Mouse (Mus musculus) gastrocnemius, postnatal 10 days (tissue): Measurements from ENCODE around the gene Dpysl5. TPM values are rescaled to one million over a fixed set of nuclear protein-coding genes. Genes with fewer than 3 reads are reported as not detected.
A peak's percentile ranks its signal among the peaks of the same experiment; 100 is the strongest.
"Not testable (repeated sequence)": the region's sequence is repeated elsewhere in the genome, so short reads cannot be mapped to it uniquely, and the experiment has no call there.

Experiments used
- DNase-seq: peaks from one replicate; pipeline ENCODE4 v3.0.0; 2021; ENCODE audit warnings: mixed read lengths
- long read RNA-seq, 2 experiments: library from polyadenylated mRNA; stranded (forward); transcript quantifications; one replicate each; pipeline ENCODE4 v2.0.0; 2021
- total RNA-seq, 2 experiments: library from RNA; stranded (reverse); gene quantifications; 2 replicates each; pipeline ENCODE4 v1.2.3; 2021

The Dpysl5 gene
- total RNA-seq: 1 to 10 TPM; 2.7 to 3.2 TPM
- long read RNA-seq, experiment 1, full-length matches to known transcripts: 1 of 2 reads
- long read RNA-seq, experiment 1, partial matches to known transcripts: 0 of 2 reads
- long read RNA-seq, experiment 1, other reads (novel, unspliced or antisense): 1 of 2 reads
- long read RNA-seq, experiment 2: 0 reads

DNA sequence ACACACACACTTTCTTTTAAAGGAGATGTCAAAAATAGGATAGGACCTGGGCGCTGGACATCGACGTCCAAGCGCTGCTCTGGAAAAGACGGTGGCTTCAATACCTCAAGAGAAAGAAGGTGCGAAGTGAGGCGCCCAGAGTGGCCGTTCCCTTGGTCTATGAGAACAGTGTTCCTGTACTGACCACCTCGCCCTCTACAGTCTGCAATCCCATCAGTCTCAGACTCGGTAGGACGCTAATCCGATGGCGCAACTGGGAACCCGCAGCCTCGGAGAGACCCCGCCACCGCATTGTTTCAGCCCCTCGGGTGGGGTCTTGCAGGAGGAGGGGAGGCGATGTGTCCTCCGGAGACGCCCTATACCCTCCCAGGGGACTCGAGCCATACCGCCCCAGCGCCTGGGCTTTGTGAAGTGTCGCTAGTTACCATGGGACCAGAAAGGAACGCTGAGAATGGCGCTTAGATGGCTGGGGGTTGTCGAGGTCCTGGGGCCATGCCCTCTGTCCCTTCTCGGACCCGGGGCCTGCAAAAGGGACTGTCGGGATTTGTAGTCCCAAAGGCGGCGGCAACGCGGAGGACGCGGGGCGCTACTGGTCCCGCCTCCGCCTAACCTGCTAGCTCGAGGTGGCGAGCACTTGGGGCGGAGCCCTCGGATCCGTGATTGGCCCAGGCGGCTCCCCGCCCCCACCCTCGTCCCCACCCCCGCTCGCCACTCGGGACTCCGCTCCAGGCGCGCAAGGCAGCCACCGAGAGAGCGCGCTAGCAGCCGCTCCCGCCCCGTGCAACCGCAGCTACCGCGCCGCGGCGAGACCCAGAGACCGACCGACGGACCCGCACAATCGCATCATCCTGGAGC, at the start of gene Dpysl5:
Dpysl5 (plus strand) TSS at position 418 of the 855 bp plus-strand sequence.
- DNase-seq: peak; percentile 62

DNA sequence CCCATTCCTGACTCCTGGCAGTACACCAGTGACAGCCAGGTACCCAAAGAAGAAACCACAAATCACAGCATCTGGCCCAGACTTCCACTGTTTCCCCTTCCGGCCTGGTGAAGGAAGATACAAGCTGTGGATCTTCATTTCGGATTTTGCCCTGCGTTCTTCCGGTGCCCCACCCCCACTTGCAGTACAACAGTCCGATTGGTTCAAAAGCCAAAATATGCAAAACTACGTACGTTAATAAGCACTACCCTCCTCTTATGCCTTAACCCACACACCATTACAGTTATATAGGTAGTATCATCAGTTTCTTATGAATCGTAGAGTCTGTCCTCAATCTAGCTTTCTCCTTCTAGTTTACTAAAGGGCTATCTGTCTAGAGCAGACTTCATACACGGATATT, 46.0 kb upstream of the Dpysl5 start:
- no peak for DNase-seq

DNA sequence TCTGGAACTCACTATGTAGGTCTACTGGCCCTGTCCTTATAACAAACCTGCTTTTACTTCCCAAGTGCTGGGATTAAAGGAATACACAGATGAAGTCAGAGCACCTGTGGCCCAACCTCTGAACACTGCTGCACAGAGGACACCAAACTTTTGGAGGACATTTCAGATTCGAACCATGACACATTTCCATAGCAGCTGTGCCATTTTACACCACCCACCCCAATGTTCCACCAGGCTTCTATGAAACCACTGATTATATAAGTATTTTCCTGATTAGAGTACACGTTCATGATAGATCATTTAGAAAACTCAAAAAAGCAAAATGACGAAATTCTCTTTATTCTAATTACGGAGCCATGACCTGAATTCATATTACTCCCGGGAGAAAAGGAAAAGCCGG, 45.4 kb upstream of the Dpysl5 start:
- DNase-seq: no peak

DNA sequence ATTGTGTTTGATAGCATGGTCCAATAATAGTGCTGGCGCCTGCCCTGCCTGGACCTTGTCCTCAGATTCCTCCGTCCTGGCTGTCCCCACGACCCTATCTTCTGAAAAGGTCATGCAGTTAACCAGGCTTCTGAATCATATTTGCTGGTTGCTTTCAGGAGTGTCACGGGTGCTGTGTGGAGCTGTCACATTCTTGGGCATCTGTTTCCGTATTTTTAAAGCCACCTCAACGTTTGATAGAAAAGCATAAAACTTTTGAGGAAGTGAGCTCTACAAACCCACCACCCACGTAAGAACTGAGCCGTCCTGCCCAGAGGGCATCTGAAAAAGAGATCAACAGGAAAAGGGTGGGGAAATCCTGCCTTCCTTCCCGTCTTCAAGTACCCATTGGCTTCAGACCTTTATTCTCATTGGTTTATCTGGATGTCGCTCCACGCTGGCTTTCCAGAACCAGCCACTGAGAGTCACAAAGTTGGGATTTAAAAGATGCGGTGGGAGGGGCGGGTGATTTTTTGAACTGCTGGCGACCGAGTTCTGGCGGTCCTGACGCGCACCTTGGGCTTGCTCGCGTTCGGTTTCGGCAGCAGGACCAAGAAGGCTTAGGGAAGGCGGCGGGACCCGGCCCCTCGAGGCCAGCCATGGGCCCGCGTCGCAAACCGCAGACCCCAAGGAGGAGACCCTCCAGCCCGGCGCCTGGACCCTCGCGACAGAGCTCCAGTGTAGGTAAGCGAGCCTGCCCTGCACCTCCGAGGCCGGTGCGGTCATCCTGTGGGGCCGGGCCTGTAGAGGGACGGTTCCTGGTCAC, 44.8 kb upstream of the Dpysl5 start, which contains the start of gene Cenpa:
Cenpa (plus strand) TSS at position 387 of the 805 bp plus-strand sequence.
- DNase-seq: peak; percentile 72

DNA sequence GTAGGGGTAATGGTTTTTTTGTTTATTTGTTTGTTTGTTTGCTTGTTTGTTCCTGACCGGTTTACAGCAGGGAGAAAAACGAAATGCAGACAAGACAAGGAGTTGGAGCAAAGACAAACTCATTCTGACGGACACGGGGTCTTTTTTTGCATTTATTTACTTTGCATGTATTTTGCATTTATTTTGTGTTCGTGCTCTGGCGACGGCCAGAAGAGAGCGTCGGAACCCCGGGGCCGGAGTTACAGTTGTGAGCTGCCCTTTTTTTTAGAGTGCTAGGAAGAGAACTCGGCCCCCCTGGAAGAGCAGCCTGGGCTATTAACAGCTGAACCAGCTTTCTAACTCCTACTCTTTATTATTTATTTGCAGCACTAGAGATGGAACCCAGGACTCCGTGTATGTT, 44.1 kb upstream of the Dpysl5 start:
- DNase-seq: no peak

DNA sequence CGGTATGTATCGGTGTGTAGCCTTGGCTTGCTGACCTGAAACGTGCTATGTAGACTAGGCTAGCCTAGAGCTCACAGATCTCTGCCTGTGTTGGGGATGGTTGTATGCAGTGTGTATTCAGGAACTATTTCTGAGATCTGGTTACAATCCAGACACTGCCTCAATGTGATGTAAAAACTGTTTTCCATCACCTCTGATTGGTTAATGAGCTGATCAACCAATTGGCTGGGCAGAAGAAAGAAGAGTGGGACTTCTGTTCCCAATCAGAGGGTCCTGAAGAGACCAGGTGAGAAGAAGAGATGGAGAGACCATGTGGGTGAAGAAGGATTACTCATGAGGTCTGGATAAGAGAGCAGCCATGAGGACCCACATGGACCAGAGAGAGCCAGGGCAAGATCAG, 43.7 kb upstream of the Dpysl5 start:
- DNase-seq: no peak

DNA sequence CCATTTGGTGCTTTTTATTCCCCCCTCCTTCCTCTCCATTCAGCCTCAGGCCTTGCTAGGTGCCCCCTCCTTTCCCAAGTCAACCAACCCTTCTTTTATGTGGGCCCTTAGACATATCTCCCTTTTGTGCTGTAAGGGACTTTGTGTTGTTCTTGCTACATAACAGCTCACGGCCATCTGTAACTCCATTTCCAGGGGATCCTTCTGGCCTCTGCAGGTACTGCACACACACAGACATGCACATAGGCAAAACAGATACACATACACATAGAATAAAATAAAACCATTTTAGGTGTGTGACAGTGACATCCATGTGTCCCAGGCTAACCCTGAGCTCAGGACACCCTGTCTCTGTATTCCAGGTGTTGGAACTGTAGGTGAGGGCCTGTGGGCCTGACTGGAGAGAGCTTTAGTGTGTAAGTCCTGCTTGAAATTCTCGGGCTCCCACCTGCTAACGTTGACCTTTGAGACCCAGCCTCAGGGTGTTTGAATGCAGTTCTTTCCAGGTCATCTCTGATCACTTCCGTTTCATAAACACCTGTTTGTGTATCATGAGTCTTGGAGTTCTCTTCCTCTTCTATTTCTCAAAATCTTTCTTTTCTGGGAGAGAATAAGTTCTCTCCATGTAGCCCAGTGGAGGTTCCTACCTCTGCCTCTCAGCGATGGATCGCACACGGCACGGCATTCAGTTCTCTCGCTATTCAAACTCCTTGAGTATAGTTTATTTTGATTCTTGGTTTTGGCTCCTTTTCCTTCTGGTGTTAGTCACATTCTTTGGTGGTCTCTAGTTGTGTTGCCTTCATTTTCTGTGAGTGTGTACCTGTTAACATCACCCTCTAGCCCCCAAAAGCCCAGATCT, 42.5 kb upstream of the Dpysl5 start:
- DNase-seq: no peak

DNA sequence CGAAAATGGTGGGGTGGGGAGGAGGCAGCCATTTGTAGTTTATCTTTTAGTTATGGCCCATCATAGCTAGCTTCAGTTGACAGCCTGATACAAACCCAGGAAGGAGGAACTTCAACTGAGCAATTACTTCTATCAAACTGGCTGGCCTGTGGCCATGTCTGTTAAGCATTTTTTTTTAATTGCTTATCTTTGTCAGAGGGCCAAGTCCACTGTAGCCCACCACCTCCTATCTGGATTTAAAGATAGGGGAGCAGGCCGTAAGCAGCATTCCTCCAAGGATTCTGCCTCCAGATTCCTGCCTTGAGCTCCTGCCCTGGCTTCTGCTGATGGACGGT, 41.9 kb upstream of the Dpysl5 start:
- DNase-seq: no peak

DNA sequence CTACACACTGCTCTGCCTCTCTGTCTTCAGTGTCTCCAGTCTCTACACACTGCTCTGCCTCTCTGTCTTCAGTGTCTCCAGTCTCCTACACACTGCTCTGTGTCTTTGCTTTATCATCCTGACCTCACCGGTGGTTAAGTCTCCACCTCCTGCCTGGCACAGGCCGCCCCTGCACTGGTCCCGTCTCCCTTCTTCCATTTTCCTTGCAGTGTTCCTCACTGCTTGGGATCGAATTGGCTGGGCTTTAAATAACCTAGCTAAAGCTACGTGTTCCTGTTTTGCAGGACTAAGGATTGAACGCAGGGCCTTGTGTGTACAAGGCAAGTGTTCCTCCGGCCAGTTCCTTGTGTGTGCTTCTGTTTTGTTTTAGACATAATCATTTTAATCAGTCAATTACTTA, 41.3 kb upstream of the Dpysl5 start:
- DNase-seq: no peak

DNA sequence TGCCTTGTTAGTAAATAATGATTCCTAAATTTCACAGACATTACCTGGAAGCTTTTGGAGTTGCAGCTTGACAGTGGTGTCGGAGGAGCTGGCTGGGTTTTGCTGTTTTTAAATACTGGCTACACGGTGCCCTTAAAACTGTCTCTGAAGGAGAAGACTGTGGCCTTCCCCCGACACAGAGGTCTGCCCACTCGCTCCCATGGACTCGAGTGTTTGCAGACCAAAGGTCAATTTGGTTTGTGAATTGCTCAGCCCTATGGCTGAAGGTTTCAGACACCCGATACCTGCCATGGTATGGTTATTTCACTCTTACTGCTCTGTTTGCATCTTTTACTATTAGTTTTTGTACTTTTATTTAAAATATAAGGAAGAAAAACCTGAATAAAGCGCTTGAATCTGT, 37.4 kb upstream of the Dpysl5 start:
- DNase-seq: no peak

DNA sequence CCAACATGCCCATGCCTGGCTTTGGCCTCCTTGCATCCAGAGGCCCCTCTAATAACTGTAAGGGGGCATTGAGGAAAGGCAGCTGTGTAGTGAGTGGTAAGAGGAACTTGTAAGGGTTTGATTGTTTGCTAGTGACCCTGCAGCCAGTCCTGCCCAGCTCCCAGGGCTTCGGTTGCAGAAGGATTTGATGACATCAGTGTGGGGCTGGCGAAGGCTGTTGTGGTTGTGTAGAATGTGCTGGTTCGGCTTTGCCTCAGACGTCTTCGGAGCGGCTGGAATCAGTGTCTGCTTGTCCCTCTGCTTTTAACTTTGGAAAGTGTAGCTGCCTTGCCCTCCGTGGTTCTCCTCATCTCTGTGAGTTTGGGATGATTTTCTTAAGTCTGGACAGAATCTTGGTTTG, 34.6 kb upstream of the Dpysl5 start:
- DNase-seq: no peak

DNA sequence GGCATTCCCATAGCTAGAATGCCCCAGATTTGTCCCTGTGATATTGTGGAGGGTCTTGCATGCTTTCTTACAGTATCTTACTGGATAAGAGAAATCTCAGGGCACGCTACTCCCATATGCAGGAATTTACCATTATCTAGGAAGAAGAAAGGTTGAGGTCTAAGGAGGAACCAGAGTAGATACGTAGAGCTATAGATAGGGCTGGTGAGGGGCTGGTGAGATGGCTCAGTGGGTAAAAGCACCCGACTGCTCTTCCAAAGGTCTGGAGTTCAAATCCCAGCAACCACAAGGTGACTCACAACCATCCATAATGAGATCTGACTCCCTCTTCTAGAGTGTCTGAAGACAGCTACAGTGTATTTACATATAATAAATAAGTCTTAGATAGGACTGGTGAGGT, 33.3 kb upstream of the Dpysl5 start:
- DNase-seq: not testable (repeated sequence)

DNA sequence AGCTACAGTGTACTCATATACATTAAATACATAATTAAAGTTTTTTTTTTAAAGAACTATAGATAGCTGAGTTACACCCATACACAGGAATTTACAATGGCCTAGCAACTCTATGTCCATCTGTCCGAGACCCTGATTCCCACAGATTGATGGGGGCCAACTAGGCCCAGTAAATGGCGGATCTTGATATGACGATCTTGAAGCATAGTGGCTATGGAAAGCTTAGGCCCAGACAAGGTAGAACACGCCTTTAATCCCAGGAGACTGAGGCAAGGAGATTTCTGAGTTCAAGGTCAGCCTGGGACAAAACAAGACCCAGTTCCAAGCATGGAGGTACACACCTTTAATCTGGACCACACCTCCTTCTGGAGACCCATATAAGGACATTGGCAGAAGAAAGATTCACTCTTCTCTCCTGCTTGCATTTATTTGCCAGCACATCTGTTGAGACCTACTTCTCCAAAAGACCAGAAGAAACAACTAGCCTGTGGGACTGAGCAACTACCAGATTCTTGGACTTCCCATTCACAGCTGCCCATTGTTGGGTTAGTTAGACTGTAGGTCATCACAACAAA, 32.6 kb upstream of the Dpysl5 start:
- no peak for DNase-seq

DNA sequence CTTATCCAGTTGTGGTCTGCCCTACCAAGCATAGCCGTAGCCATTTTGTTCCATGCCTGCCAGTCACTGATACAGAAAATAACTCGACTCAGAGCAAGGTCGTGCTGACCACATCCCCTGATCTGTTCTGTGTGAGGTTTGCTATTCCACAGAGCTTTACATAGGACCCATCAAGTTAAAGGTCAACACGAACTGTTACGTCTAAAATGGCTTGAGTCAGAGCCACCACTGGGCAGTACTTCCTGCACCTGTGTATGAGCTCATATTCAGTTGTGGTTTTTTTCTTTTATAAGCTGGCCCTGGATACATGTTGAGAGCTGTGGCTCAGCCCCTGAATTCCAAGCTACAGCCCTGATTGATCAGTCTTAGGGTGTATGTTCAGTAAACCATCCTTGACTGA, 31.8 kb upstream of the Dpysl5 start:
- DNase-seq: no peak

DNA sequence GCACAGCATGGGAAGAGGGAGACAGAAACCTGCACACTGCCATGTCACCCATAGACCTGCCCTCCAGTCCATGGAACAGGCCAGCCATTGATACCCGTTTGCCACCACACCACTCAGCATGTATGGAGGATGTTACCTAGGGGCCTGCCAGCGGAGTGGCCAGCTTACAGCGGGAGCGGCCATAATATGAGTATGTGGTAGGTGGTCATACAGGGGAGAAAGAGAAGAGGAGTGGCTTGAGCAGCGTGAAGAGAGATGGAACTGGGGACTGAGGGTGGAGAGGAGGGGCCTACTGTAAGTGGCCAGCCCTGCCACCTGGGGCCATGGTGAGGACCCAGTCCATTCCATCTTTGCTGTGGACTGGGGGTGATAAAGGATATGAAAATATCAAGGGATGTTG, 29.4 kb upstream of the Dpysl5 start:
- DNase-seq: no peak

DNA sequence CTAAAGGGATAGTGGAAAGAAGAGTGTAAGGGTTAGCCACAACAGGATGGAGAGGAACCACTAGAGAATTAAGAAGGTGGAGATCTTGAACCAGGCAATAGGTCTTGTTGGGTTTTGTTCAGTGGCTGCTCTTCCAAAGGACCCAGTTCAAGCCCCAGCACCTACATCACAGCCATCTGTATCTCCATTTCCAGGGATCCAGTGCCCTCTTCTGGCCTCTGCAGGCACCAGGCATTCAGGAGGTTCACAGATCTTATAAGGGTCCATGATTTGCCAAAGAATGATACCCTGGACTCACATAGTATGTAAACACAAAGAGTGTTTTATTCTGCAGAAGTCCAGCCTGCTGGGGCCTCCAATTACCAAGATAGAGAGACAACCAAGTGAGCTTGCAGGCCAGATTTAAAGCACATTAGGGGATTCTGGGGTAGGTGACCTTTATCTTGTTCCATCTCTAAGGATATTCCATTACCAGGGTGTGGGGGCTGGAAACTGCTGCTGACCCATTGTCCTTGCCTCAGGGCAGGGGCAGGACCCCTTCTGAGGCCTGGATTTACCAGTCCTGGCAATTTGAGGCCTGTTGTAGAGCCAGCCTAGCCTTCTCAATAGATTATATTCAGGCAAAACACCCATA, 28.3 kb upstream of the Dpysl5 start:
- DNase-seq: no peak

DNA sequence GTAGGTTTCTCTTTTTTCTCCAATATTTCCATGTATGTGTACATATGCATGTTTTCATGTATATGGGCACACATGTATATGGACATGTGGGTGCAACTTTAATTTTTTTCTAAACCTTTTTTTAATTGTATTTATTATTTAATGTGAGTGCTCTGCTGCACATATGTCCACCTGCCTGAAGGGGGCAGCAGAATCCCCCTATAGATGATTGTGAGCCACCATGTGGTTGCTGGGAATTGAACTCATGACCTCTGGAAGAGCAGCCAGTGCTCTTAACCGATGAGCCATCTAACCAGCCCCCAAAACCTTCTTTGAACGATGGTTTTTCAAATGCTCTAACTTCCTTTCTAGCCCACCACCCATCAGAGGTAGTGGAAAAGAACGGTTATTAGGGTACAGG, 27.4 kb upstream of the Dpysl5 start:
- DNase-seq: no peak

DNA sequence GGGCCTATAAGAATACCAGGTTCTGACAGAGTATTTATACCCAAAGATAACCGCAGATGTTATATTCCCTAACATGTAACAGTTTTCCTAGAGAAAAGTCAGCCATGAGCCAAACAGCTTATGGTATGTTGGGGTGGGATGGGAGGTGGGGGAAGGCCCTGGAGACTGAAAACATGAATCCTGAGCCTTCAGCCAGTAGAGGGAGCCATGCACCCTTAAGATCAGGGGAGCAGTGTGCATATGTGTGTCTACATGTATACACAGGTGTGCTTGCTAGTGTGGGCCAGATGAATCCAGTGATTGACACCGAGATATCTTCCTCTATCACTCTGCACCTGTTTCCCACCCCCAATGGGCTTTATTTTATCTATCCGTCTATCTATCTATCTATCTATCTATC, 24.6 kb upstream of the Dpysl5 start:
- no peak for DNase-seq

DNA sequence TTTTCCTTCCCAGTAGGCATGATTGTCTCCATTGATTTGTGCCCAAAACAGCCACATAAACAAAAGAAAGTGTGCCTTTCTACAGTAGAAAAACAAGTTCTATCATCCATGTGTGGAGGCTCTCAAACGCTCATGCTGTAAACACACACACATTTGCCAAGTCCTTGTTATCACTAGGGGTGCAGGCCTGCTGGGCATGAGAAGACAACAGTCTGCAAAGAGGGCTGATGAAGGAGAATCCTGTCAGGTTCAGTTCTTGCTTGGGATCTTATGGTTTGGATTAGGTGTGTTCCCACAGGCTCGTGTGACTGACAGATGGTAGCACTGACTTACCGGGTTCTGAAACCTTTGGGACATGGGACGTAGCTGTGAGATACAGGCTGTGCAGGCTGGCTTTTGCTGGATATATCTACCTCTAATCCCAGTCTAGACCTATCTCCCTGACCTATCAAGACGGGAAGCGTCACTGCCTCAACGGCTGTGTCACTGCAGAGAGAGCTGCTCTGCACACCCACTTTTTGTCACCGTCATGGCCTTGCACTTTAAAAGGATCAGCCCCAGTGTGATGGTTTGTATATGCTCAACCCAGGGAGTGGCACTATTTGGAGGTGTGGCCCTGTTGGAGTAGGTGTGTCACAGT, 10.9 kb upstream of the Dpysl5 start:
- DNase-seq: no peak

DNA sequence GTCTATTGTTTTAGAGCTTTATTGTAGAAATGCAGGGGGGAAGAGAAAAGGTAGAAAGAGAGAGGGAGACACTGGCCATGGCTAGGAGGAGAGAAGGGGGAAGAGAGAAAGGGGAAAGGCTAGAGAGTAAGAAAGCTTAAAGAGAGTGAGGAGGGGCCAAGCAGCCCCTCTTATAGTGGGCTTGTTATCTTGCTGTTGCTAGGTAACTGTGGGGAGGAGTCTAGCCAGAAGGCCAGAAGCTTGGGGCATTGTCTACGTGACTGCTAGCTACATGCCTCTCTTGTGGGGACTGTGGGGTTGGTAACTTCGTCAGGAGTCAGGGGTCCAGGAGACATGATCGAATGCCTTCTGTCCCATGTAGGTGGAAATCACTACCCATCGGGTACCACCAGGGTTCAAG, 10.0 kb upstream of the Dpysl5 start:
- DNase-seq: not testable (repeated sequence)

DNA sequence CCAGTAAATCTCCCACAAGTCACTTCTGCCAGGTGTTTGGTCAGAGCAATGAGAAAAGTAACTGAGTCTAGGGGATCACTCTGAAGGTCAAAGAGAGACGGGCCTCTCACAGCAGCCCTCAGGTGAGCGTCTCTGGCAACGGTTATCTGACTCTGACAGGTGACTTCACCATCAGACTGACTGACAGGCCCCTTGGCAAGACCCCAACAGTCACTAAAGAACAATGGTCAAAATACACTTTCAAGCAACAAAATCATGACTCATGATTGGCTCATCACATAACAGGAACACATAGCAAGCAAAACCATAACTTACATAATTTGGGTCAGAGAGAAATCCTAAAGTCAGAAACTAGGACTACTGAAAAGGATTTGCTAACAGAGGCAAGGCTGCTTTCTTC, 9.5 kb upstream of the Dpysl5 start:
- no peak for DNase-seq
